Mouse (Mus musculus): ENCODE measurements around the gene Stn1.

The Stn1 gene

DNA sequence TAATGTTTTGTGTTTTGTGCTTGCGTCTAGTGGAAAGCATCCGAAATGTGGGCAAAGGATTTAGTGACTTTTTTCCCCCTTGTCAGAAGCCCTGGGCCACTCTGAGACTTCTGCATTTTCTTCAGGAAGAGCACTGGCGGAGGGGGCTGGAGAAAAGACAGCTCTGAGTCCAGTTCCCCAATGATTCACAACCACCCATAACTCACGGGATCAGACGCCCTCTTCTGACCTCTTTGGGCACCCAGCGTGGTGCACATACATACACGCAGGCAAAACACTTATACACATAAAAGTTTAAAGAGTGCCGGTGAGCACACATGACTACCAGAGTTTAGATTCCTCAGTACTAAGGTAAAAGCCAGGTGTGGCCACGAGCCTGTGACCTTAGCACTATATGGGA is 71.8 kb downstream of the Stn1 start:
- peak; percentile 51 for DNase-seq

DNA sequence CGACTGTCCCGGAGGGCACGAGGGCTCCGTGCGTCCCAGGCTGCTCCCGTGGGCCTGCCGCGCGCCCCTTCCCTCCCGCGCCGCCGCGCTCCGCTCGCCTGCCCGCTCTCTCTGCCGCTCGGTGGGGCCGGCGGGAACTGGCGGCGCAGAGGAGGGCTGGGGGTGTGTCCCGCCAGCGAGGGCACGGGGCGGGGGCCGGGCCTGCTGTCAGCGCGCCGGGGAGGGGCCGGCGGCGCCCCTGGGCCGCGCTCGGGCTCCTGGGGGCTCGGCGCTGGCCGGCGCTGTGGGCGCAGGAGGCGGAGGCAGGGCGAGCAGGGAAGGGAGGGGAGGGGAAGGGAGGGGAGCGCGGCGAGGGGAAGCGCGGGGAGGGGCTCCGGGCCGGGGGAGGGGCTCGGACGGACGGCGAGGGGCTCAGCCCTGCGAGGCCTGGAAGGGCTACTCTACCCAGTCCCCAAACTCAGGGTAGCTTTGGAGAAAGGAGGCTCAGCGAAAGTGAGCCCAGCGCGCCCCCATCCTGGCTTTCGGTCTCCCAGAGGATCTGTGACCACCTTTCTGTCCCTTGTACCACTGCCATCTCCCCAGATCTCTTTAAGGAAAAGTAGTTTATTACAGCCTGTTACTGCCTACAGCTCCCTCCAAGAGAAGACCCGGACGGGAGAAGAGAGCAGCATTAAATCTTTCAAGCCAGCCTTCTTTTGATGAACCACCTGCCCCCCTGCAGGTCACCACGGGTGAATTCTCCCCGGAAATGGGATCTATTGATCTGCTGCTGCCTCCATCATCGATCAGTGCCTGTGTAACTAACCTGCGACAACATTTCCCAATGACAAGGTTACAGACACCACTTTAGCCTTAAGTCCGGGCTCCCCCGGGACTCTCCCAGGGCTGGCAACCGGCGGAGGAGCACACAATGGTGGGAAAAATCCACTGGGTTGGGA is 72.7 kb downstream of the Stn1 start, which contains the start of gene Sh3pxd2a:
Sh3pxd2a (minus strand) TSS at position 98 of the 938 bp plus-strand sequence.
- DNase-seq, result peak; percentile 59

DNA sequence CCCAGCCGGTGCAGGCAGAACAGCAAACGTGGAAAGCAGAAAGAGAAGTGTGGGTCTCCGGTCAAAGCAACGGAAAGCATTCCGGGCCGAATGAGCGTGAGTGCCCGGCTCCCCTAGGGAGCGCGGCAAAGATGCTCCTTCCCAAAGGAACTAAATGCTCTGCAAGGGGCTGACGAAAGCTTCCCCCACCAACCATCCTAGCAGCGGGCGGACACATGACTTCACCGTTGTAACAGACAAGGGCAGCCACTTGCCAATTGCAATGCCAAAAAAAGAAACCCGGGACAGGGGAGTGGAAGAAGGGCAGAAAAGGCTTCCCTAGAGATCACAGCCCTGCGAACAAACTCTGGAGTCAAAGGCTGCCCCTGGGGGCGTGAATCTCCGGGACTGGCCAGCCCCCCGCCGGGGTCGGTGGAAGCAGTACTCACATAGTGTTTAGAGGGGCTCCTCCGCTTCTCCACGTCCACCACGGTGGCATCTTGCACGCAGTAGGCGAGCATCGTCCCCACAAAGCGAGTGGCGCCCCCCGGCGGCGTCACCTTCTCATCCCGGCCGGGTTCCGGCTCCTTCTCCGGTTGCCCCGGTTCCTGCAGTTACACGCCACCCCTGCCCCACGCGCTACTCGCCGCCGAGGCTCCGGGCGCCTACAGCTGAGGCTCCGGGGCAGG is 73.5 kb downstream of the Stn1 start:
- peak; percentile 90 for DNase-seq

- peak; percentile 31 for DNase-seq
These were observed 74.1 kb downstream of the Stn1 start for GRCm38 (mm10) chr19:47463206-47463605.

DNA sequence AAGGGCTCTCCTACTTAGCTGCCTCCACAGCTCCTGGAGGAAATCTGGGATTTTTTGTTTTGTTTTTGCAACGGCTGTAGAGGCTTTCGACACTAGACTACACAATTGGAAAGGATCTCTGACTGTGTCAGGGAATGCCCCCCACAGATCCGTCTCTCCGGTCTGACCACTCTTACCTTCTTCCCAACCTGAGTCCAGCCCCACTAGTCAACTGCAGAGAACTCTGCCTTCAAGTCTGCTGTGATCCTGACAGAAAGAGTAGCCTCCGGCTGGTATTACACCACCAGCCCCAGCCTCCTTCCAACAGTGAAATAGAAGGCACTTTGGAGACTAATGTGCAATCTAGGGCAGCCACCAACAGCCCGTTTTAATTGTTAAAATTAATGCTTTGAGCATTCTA is 74.6 kb downstream of the Stn1 start:
- no peak for DNase-seq

DNA sequence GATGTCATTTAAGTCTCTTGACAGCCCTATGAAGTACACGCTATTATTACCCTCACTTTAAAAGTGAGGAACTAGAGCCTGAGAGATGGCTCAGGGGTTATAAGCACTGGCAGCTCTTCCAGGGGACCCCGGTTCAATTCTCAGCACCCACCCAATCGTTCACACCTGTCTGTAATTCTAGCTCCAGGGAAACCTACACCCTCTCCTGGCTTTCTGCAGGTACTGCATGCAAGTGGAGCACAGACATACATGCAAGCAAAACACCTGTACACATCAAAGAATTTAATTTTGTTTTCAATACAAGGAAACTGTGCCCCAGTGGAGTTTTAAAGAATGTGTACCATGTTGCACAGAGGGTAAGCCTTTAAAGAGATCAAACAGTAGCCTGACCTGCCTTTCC is 75.5 kb downstream of the Stn1 start:
- no peak for DNase-seq

DNA sequence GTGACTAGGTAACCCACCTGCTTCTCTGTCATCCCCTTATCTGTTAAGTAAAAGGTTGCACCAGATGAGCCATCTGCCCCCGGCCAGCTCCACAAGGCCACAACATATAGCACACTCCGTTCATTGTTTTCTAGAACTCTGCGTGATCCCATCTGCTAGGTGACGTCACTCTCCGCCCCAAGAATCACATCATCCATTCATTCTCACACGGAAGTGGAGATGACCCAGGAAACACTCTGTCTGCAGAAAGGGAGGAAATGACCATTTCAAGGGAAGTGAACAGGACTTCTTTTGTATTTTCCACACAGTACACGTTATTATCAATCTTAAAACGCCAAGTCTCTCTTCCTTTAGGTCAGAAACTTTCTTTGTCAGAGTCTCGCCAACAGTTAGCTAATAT is 75.9 kb downstream of the Stn1 start:
- DNase-seq, result peak; percentile 65

GRCm38 (mm10) chr19:47460120-47460960 is 77.0 kb downstream of the Stn1 start:
- peak; percentile 76 for DNase-seq

- no peak for DNase-seq
These were observed 78.1 kb downstream of the Stn1 start for GRCm38 (mm10) chr19:47459214-47459613.

- no peak for DNase-seq
These were observed 78.7 kb downstream of the Stn1 start for GRCm38 (mm10) chr19:47458504-47459161.

DNA sequence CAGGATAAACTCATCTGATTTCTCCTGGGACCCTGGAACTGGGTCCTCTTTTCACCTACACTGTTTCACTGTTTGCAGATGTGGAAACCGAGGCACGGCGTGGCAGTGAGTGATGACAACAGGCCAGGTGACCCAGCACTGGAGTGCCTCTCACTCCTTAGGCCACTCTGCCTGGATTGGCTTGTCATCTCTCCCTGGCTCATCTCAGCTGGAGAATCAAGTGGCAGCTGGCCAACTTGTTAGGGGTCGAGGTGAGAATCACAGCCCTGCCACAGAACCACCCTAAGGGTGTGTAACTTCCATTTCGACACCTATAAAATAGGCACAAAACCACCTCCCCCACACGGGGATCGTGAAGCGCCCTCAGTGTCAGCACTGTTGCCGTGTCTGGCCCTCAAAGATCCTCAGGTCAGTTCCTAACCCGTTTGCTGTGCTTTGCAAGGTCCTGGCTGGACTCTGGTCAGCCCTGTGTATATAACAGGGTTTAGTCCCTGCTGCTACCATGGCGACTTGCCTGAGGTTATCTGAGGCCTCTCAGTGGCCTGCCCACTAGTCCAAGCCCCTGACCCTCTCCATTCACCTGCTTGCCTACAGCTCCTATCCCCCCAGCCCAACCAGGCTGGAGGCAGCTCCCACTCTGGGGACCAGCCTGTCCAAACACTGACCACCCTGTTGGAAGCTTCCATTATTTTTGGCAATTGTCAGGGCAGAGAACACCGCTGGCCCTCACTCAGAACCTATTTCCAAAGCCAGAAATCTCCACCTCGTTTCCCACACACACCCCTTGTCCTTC is 79.4 kb downstream of the Stn1 start:
- peak; percentile 71 for DNase-seq

DNA sequence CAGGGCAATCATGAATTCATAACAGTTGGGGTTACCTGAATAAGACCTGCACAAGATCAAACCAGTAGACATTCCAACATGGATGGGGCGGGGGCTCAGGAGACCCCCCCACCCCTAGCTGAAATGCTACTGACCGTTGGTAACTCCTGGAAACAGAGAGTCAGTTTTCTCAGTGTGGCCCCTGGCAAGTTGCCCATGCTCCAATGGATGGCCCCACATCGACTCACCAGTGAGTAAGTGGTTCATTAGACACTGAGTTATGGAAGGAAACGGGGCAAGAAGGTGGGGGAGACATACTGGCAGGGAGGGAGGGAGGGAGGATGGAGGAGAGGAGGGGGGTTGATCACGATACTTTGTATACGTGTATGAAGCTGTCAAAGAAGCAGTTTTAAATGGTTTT is 81.3 kb downstream of the Stn1 start:
- DNase-seq, result no peak

DNA sequence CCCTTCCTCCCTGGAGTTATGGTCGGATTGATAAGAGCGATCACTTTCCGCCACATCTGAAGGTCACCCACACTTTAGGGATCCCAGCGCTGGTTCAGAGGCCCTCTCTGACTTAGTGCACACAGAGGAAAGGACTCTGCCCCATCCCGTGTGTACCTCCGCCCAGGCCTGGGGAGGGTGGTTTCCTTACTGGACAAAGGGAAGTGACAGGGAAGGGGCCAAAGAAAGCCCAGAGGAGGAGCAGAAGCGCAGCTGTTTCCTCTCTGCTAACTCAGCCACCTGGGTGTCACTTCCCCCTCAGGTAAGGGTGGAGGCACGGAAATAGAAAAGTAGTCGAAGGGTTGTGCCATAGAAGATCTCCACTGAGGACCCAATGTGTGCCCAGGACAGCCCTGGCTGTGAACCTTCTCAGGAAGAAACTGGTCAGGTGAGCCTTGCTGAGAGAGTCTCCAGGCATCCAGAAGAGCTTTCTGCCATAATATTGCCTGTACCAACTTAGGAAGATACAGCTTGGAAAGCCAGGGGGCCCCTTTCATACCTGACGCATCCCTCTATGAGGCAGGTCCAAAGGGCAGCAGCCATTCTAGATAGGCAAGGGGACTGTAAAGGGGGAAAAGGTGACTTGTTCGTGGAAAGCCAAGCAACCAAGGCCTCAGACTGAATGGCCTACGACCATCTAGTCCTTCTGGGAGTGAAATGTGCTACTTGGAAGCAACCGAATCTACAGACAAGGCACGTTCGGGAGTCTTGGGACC is 82.1 kb downstream of the Stn1 start:
- peak; percentile 55 for DNase-seq

DNA sequence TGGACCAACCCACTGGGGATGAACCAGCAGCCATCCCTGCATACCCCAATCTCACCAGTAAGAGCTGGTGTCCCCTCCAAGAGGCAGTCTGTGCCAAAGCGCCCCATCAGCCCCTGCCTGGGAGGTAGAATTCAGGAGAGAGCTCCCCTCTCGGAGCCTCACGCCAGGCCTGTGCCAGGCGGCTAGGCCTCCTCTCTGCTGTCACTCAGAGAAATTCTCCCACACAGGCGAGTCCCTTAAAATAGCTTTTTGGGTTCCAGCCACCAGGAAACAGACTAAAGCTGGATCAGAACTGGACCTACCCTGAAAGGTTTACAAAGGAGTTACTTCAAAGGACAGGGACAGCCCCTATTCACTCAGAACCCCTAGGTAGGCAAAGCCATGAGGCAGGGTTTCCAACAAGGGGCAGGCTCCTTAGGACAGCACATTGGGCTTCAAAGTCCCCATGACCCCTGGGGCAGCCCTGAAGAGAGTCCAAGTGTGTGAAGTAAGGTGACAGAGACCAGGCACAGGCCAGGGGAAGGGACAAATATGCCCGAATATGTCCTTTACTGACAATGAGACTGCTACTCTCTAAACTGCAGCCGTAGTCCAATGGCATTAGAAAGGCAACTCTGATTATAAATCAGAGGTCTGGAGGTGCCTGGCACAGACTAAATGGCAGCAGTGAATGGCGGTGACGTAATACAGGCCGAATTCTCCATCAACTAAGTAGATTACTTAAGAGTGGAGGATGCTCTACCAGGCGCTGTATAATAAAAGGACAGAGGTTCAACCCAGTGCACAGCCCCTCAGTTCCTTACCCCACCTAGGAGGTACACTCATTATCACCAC is 82.9 kb downstream of the Stn1 start:
- DNase-seq, result peak; percentile 65

DNA sequence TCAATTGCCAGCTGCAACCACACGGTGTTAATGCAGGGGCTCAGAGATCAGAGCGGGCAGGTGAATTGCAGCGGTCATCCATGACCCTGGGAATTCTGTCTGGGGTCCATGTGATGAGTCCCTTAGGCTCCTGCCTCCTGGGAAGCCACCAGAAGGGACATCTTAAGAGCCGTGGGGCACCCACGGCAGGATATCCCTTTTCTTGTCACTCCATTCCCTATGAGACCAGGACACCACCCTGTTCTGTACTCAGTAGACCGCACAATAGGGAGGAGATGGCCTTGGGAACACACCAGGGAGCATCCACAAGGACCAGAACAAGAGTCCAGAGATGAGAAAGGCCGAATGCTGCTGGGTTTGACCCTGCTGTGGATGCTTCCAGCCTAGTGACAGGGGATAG is 84.0 kb downstream of the Stn1 start:
- no peak for DNase-seq

DNA sequence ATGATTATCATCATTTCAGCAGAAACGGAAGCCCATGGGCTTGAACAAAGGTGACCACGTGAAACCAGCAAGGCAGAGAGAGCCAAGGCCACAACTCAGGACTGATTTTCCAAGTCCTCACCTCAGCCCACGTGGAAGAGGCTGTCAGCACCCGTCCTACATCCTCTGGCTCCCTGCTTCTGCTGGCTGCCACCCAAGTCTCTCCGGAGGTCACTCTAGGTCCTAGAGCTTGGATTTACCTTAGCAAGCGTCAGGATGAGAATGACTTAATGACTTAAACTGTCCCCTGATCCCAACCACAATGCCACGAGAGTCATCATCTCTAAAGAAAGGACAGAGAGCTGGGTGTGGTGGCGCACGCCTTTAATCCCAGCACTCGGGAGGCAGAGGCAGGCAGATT is 84.6 kb downstream of the Stn1 start:
- peak; percentile 74 for DNase-seq

- DNase-seq, result peak; percentile 89
These were observed 85.1 kb downstream of the Stn1 start for GRCm38 (mm10) chr19:47452211-47452610.

DNA sequence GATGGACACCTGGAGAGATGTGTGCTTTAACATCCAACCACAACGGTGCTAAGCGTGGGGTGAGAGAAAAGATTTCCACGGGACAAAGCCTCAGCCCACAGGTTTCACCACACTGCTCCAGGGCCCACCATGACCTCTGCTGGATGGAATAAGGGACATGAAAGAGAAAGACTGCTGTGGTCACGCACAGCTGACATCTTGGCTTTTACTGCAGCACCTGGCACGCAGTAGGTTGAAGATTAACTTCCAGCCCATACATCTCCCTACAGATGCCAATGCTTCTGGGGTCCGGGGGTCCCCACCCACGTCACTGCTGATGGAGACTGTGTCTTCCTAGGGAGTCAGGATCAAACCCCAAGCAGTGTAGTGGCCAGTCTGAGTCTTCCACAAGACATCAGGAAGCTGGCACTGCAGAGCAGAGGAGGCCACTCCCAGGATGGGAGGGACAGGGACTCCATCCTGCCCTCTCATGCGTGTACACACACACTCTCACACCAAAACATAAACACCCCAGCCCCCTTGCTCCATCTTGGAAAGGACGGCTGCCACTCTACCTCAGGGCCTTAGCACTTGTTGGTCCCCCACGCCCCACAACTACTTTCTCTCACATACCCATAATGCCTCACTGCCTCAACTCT is 85.7 kb downstream of the Stn1 start:
- DNase-seq, result peak; percentile 82

Measured in lung, postnatal 36 days (tissue).